Mouse (Mus musculus): Measurements from ENCODE around the gene 1700001K19Rik. TPM values are rescaled to one million over a fixed set of nuclear protein-coding genes. Genes with fewer than 3 reads are reported as not detected.
"Not testable (repeated sequence)": the region's sequence is repeated elsewhere in the genome, so short reads cannot be mapped to it uniquely, and the experiment has no call there.

1700001K19Rik gene
- total and polyA plus RNA-seq, 2 experiments from 2014 or later = not detected

DNA sequence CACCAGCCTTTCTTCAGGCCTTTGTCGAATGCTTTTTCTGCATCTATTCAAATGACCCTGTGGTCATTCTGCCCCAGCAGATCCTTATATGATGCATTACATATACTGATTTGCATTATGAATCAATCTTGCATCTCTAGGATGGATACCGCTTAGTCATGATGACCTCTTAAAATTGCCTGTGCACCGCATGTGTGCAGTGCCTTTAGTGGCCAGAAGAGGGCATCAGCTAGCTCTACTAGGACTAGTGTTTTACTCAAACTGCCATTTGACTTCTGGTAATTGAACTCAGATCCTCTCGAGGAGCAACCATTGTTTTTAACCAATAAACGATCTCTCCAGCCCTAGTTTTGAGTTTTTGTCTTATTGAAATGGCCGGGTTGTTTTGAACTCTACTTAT lies 31.4 kb upstream of the 1700001K19Rik start:
- ATAC-seq (ENCODE audit: low FRiP score) (no peak), DNase-seq (ENCODE audit: low spot score) (no peak)
- no peak overlapping the region for H3K9ac ChIP-seq (replicated peaks; ENCODE audit: low read length, poor library complexity, severe bottlenecking)
- H3K27ac ChIP-seq (ENCODE audit: low read depth, low read length) = no peak overlapping the region
- H3K4me1 ChIP-seq (ENCODE audit: insufficient read depth, low read length) = no peaks in the 10 kb centered on the region
- 94% methylated on average over 6 of the region's 6 CpGs for WGBS
- H3K36me3 ChIP-seq (ENCODE audit: insufficient read depth, low read length) = no peaks in the 10 kb centered on the region
- H3K4me3 ChIP-seq (ENCODE audit: low read depth, low read length) = no peak overlapping the region
- H3K9me3 ChIP-seq (ENCODE audit: low read length) = no peaks in the 10 kb centered on the region
- TF ChIP-seq CTCF (IDR thresholded peaks at IDR 0.05) = peak; percentile 43
- no peaks in the 10 kb centered on the region for H3K27me3 ChIP-seq (ENCODE audit: insufficient read depth, low read length)
- H3K4me2 ChIP-seq (ENCODE audit: low read depth, low read length, poor library complexity, severe bottlenecking) = no peak overlapping the region

DNA sequence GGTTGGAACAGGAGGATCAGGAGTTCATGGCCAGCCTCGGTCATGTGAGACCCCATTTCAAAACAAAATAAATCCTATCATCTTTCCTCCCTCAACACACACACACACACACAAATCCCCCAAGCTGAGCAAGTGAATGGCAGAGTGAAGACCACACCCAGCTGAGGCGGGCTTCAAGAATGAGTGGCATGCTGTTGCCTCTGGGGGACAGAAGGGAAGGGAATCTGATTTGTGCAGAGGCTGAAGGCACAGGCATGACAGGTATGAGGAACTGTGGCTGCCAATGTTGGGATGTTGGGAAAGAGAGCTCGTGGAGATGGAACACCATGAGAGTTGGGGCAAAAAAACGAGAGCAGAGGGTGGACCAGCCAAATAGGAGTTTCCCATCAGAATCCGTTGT lies 28.9 kb upstream of the 1700001K19Rik start:
- no peak overlapping the region for H3K4me2 ChIP-seq (ENCODE audit: low read depth, low read length, poor library complexity, severe bottlenecking)
- 76% methylated on average over 5 of the region's 5 CpGs for WGBS
- no peak for TF ChIP-seq CTCF (IDR thresholded peaks at IDR 0.05)
- H3K9ac ChIP-seq (replicated peaks; ENCODE audit: low read length, poor library complexity, severe bottlenecking) = no peak overlapping the region
- DNase-seq (ENCODE audit: low spot score) = no peak
- H3K27me3 ChIP-seq (ENCODE audit: insufficient read depth, low read length) = no peaks in the 10 kb centered on the region
- H3K36me3 ChIP-seq (ENCODE audit: insufficient read depth, low read length) = no peaks in the 10 kb centered on the region
- H3K9me3 ChIP-seq (ENCODE audit: low read length) = no peaks in the 10 kb centered on the region
- no peak overlapping the region for H3K27ac ChIP-seq (ENCODE audit: low read depth, low read length)
- ATAC-seq (ENCODE audit: low FRiP score) = no peak
- H3K4me3 ChIP-seq (ENCODE audit: low read depth, low read length) = no peak overlapping the region
- no peaks in the 10 kb centered on the region for H3K4me1 ChIP-seq (ENCODE audit: insufficient read depth, low read length)

DNA sequence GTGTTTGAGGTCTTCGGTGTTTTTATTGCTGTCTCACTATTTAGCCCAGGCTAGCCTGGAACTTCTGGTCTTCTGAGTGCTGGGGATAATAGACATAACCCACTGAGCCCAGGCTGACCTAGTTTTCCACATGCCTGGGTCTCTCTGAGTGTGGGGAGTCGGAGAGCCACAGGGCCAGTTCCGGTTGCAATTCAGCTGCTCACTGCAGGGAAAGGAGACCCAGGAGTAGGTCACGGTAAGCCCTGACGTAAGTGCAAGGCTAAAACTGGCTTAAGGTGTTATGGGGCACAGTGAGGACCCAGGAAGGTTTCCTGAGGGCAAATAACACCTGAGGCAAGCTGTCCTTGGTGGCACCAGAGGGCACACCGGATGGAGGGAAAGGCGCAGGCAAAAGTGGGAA lies 25.0 kb upstream of the 1700001K19Rik start:
- no peak for TF ChIP-seq CTCF (IDR thresholded peaks at IDR 0.05)
- H3K27ac ChIP-seq (ENCODE audit: low read depth, low read length) = no peak overlapping the region
- 82% methylated on average over 7 of the region's 7 CpGs for WGBS
- no peaks in the 10 kb centered on the region for H3K9me3 ChIP-seq (ENCODE audit: low read length)
- H3K4me1 ChIP-seq (ENCODE audit: insufficient read depth, low read length) = no peaks in the 10 kb centered on the region
- H3K4me2 ChIP-seq (ENCODE audit: low read depth, low read length, poor library complexity, severe bottlenecking) = no peak overlapping the region
- H3K27me3 ChIP-seq (ENCODE audit: insufficient read depth, low read length) = no peaks in the 10 kb centered on the region
- H3K9ac ChIP-seq (replicated peaks; ENCODE audit: low read length, poor library complexity, severe bottlenecking) = no peak overlapping the region
- no peak for DNase-seq (ENCODE audit: low spot score)
- no peaks in the 10 kb centered on the region for H3K36me3 ChIP-seq (ENCODE audit: insufficient read depth, low read length)
- H3K4me3 ChIP-seq (ENCODE audit: low read depth, low read length) = no peak overlapping the region
- ATAC-seq (ENCODE audit: low FRiP score) = no peak

DNA sequence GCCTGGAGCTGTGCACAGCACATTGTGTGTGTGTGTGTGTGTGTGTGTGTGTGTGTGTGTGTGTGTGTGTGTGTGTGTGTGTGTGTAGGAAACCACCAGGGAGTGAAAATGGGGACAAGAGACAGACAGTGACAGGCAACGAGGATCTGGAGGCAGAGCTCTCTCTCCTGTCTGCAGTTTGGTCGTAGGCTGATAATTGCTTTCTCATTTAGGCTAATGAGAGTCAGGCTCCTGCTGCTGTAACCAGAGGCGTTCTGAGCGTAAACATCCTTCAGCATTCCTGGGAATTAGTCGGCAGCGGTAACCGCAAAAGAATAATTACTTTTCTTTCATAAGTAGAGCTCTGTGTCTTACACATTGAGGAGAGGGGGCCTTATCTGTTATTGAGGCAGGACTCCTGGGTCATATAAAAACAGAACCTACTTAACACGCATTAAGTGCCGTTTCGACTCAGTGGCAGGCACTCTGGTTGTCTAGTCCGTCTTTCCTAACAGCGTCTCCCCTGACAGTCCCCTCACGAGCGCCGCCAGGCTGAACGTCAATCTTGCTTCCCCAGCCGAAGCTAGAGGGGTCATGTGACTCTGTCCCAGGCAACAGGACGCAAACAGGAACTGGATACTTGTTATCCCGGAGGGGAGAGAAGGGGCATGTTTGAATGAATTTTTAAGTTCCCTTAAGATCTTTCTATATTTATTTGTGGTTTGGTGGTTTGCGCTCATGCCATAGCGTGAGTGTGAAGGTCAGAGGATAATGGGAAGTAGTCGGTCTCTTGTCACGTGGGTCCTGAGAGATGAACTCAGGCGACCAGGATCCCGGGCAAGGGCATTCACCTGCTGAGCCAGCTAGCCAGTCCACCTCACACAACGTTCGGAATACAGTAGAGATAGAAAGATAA lies 24.2 kb upstream of the 1700001K19Rik start:
- peak overlapping the region; percentile 32 for H3K4me3 ChIP-seq (ENCODE audit: low read depth, low read length)
- 0 out of 2 replicates have a peak overlapping the region, but pooled peaks have one; percentile 5 for H3K9ac ChIP-seq (replicated peaks; ENCODE audit: low read length, poor library complexity, severe bottlenecking)
- no peaks in the 10 kb centered on the region for H3K27me3 ChIP-seq (ENCODE audit: insufficient read depth, low read length)
- H3K4me1 ChIP-seq (ENCODE audit: insufficient read depth, low read length) = no peaks in the 10 kb centered on the region
- no peaks in the 10 kb centered on the region for H3K9me3 ChIP-seq (ENCODE audit: low read length)
- 1% methylated on average over 27 of the region's 27 CpGs for WGBS
- H3K4me2 ChIP-seq (ENCODE audit: low read depth, low read length, poor library complexity, severe bottlenecking) = peak overlapping the region; percentile 63
- H3K36me3 ChIP-seq (ENCODE audit: insufficient read depth, low read length) = no peaks in the 10 kb centered on the region
- H3K27ac ChIP-seq (ENCODE audit: low read depth, low read length) = peak overlapping the region; percentile 26; the same call in 1 of the 2 replicates
- ATAC-seq (ENCODE audit: low FRiP score) (peak; percentile 47; the same call in 1 of the 2 replicates), DNase-seq (ENCODE audit: low spot score) (peak; percentile 69)
- no peak for TF ChIP-seq CTCF (IDR thresholded peaks at IDR 0.05)

DNA sequence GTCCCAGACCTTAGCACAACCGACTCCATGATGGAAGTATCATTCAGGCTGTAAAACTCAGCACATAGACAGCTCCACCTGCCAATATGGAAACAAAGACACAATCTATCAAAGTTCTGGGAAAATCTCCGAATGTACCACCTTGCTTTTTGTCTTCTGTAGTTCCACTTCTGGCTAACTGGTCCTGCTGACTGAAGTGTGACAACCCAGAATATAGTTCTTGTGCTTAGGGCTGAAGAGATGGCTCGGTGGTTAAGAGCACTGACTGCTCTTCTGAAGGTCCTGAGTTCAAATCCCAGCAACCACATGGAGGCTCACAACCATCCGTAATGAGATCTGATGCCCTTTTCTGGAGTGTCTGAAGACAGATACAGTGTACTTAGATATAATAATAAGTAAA lies 23.0 kb upstream of the 1700001K19Rik start:
- not testable (repeated sequence) for H3K27me3 ChIP-seq (ENCODE audit: insufficient read depth, low read length); DNase-seq (ENCODE audit: low spot score); H3K27ac ChIP-seq (ENCODE audit: low read depth, low read length); ATAC-seq (ENCODE audit: low FRiP score); H3K4me2 ChIP-seq (ENCODE audit: low read depth, low read length, poor library complexity, severe bottlenecking); H3K4me3 ChIP-seq (ENCODE audit: low read depth, low read length); H3K9ac ChIP-seq (replicated peaks; ENCODE audit: low read length, poor library complexity, severe bottlenecking); H3K36me3 ChIP-seq (ENCODE audit: insufficient read depth, low read length); H3K9me3 ChIP-seq (ENCODE audit: low read length); H3K4me1 ChIP-seq (ENCODE audit: insufficient read depth, low read length)
- 89% methylated on average over 4 of the region's 4 CpGs for WGBS

DNA sequence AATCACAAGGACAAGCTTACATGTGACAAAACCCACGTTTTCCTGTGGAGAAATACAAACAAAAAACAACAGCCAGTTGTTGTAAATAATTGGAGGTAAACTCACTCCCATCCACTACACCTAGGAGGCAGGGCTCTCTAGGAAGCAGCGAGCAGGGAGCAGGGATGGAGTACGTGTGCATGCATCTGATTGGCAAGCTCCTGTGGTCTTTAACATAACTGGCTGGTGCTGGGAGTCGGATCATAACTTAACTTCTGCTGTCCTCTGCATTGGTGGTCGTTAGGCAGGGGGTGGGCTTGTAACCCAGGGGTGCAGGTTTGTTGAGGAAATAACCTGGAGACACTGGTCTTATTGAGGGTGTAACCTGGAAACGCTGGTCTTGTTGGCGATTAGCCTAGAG lies 21.3 kb upstream of the 1700001K19Rik start:
- H3K9ac ChIP-seq (replicated peaks; ENCODE audit: low read length, poor library complexity, severe bottlenecking) = no peak overlapping the region
- 72% methylated on average over 7 of the region's 7 CpGs for WGBS

More for the DNA sequence above, 21.3 kb upstream of the 1700001K19Rik start:
- Histone ChIP-seq H3K4me1 (ENCODE audit: insufficient read depth, low read length) (no peaks in the 10 kb centered on the region), H3K4me2 (ENCODE audit: low read depth, low read length, poor library complexity, severe bottlenecking) (no peak overlapping the region), H3K27me3 (ENCODE audit: insufficient read depth, low read length) (no peaks in the 10 kb centered on the region), H3K36me3 (ENCODE audit: insufficient read depth, low read length) (no peaks in the 10 kb centered on the region), H3K9me3 (ENCODE audit: low read length) (no peaks in the 10 kb centered on the region), H3K27ac (ENCODE audit: low read depth, low read length) (no peak overlapping the region), H3K4me3 (ENCODE audit: low read depth, low read length) (no peak overlapping the region)
- TF ChIP-seq CTCF (IDR thresholded peaks at IDR 0.05) = no peak
- DNase-seq (ENCODE audit: low spot score) (no peak), ATAC-seq (ENCODE audit: low FRiP score) (no peak)

Data from midbrain, postnatal 0 days (tissue).